Mouse (Mus musculus) heart, postnatal 0 days (tissue): ENCODE data around the gene Cdc42se1.

ENCODE experiments used
- CTCF ChIP-seq: IDR thresholded peaks from 2 replicates; pipeline ENCODE4 v1.5.1; 2016; ENCODE audit warnings: antibody characterized with exemption, control low read depth, low read depth
- EP300 ChIP-seq: IDR thresholded peaks from 2 replicates; pipeline ENCODE4 v1.6.1; 2016; ENCODE audit warnings: antibody characterized with exemption, low read depth

DNA sequence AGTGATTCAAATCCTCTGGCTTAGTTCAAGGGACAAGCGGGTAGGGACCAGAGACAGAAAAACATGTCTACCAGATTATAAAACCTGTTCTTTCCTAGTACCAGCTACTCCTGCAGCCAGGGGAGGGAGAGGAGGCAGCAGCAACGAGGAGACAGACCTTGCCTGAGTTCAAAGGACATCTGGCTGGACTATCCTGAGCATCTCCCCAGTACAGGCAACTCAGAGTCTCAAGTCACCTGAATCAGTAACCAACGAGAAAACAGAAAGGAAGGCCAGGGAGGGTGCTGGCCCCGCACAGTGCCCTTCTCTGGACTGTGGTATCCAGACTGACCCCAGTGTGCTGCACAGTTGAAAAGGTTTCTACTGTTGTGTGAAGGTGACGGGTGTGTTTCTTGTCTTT lies 28.4 kb downstream of the Cdc42se1 start:
- TF ChIP-seq EP300 (no peak), CTCF (no peak)
